Mouse (Mus musculus): ENCODE data around the gene Rere. TPM values are rescaled to one million over a fixed set of nuclear protein-coding genes. Genes with fewer than 3 reads are reported as not detected.

The Rere gene
- polyA plus RNA-seq, 1 experiment from 2014 or later: 31.9 TPM

- no peak for ATAC-seq (ENCODE audit: borderline replicate concordance, extremely low read depth, low FRiP score, low TSS enrichment)
- Histone ChIP-seq H3K27ac (no peak overlapping the region), H3K9ac (no peak overlapping the region), H3K4me1 (peaks cover 79% of the 10 kb centered on the region), H3K36me3 (no peaks in the 10 kb centered on the region), H3K27me3 (no peaks in the 10 kb centered on the region), H3K9me3 (no peaks in the 10 kb centered on the region), H3K4me2 (no peak overlapping the region), H3K4me3 (no peak overlapping the region)
- WGBS: 81% methylated on average over 2 of the region's 2 CpGs
These were observed 304.4 kb downstream of the Rere start for GRCm38 (mm10) chr4:150585800-150586199.

- Histone ChIP-seq H3K4me3 (no peak overlapping the region), H3K27me3 (no peaks in the 10 kb centered on the region), H3K4me1 (peaks cover 80% of the 10 kb centered on the region), H3K36me3 (no peaks in the 10 kb centered on the region), H3K9me3 (no peaks in the 10 kb centered on the region), H3K4me2 (no peak overlapping the region), H3K9ac (no peak overlapping the region), H3K27ac (no peak overlapping the region)
- ATAC-seq (ENCODE audit: borderline replicate concordance, extremely low read depth, low FRiP score, low TSS enrichment): no peak
- 76% methylated on average over 5 of the region's 5 CpGs for WGBS
These were observed 304.8 kb downstream of the Rere start for GRCm38 (mm10) chr4:150586275-150586674.

- 53% methylated on average over 8 of the region's 8 CpGs for WGBS
- Histone ChIP-seq H3K9me3 (no peaks in the 10 kb centered on the region), H3K4me2 (no peak overlapping the region)
These were observed 306.3 kb downstream of the Rere start for GRCm38 (mm10) chr4:150587597-150588299.

GRCm38 (mm10) chr4:150588300-150588621 lies 306.8 kb downstream of the Rere start:
- Histone ChIP-seq H3K9me3 (no peaks in the 10 kb centered on the region), H3K4me3 (no peak overlapping the region), H3K9ac (no peak overlapping the region), H3K27ac (peak overlapping the region; percentile 31; the same call in 1 of the 2 replicates), H3K36me3 (no peaks in the 10 kb centered on the region), H3K4me2 (no peak overlapping the region), H3K4me1 (peaks cover 81% of the 10 kb centered on the region), H3K27me3 (no peaks in the 10 kb centered on the region)
- WGBS: 58% methylated on average over 2 of the region's 2 CpGs
- ATAC-seq (ENCODE audit: borderline replicate concordance, extremely low read depth, low FRiP score, low TSS enrichment): no peak

More at GRCm38 (mm10) chr4:150587597-150588299, 306.3 kb downstream of the Rere start:
- no peak for ATAC-seq (ENCODE audit: borderline replicate concordance, extremely low read depth, low FRiP score, low TSS enrichment)
- H3K4me3 ChIP-seq: no peak overlapping the region
- H3K9ac ChIP-seq: no peak overlapping the region
- no peaks in the 10 kb centered on the region for H3K36me3 ChIP-seq
- peaks cover 82% of the 10 kb centered on the region for H3K4me1 ChIP-seq
- no peaks in the 10 kb centered on the region for H3K27me3 ChIP-seq
- peak overlapping the region; percentile 31; the same call in 1 of the 2 replicates for H3K27ac ChIP-seq

GRCm38 (mm10) chr4:150590621-150591282 lies 309.3 kb downstream of the Rere start:
- no peaks in the 10 kb centered on the region for H3K36me3 ChIP-seq
- no peak for ATAC-seq (ENCODE audit: borderline replicate concordance, extremely low read depth, low FRiP score, low TSS enrichment)
- peaks cover 74% of the 10 kb centered on the region for H3K4me1 ChIP-seq
- H3K9me3 ChIP-seq: no peaks in the 10 kb centered on the region
- WGBS: 44% methylated on average over 3 of the region's 3 CpGs
- no peak overlapping the region for H3K4me3 ChIP-seq
- H3K27ac ChIP-seq: peak overlapping the region; percentile 53; the same call in 1 of the 2 replicates
- H3K9ac ChIP-seq: no peak overlapping the region
- no peak overlapping the region for H3K4me2 ChIP-seq
- no peaks in the 10 kb centered on the region for H3K27me3 ChIP-seq

- Histone ChIP-seq H3K4me2 (no peak overlapping the region), H3K36me3 (no peaks in the 10 kb centered on the region), H3K4me3 (no peak overlapping the region), H3K9ac (no peak overlapping the region), H3K27ac (0 out of 2 replicates have a peak overlapping the region, but pooled peaks have one; percentile 53), H3K27me3 (no peaks in the 10 kb centered on the region), H3K4me1 (peaks cover 75% of the 10 kb centered on the region), H3K9me3 (no peaks in the 10 kb centered on the region)
- 38% methylated on average over 4 of the region's 4 CpGs for WGBS
- no peak for ATAC-seq (ENCODE audit: borderline replicate concordance, extremely low read depth, low FRiP score, low TSS enrichment)
These were observed 310.2 kb downstream of the Rere start for GRCm38 (mm10) chr4:150591602-150592001.

GRCm38 (mm10) chr4:150592087-150592486 lies 310.6 kb downstream of the Rere start:
- Histone ChIP-seq H3K9ac (no peak overlapping the region), H3K4me3 (no peak overlapping the region), H3K4me1 (peaks cover 75% of the 10 kb centered on the region), H3K4me2 (no peak overlapping the region), H3K9me3 (no peaks in the 10 kb centered on the region), H3K27ac (peak overlapping the region; percentile 25), H3K36me3 (no peaks in the 10 kb centered on the region), H3K27me3 (no peaks in the 10 kb centered on the region)
- 47% methylated on average over 6 of the region's 6 CpGs for WGBS
- peak; percentile 56; the same call in 1 of the 2 replicates for ATAC-seq (ENCODE audit: borderline replicate concordance, extremely low read depth, low FRiP score, low TSS enrichment)

GRCm38 (mm10) chr4:150593473-150594217 lies 312.2 kb downstream of the Rere start:
- peaks cover 77% of the 10 kb centered on the region for H3K4me1 ChIP-seq
- 57% methylated on average over 4 of the region's 4 CpGs for WGBS
- no peaks in the 10 kb centered on the region for H3K27me3 ChIP-seq
- H3K9ac ChIP-seq: no peak overlapping the region
- no peak for ATAC-seq (ENCODE audit: borderline replicate concordance, extremely low read depth, low FRiP score, low TSS enrichment)
- peak overlapping the region; percentile 36; the same call in 1 of the 2 replicates for H3K27ac ChIP-seq
- no peaks in the 10 kb centered on the region for H3K9me3 ChIP-seq
- H3K4me2 ChIP-seq: no peak overlapping the region
- H3K4me3 ChIP-seq: no peak overlapping the region
- no peaks in the 10 kb centered on the region for H3K36me3 ChIP-seq

- 83% methylated on average over 4 of the region's 4 CpGs for WGBS
- Histone ChIP-seq H3K4me2 (no peak overlapping the region), H3K27ac (no peak overlapping the region), H3K27me3 (no peaks in the 10 kb centered on the region), H3K36me3 (no peaks in the 10 kb centered on the region), H3K9ac (no peak overlapping the region), H3K4me3 (no peak overlapping the region), H3K4me1 (peaks cover 83% of the 10 kb centered on the region), H3K9me3 (no peaks in the 10 kb centered on the region)
- ATAC-seq (ENCODE audit: borderline replicate concordance, extremely low read depth, low FRiP score, low TSS enrichment): no peak
These were observed 312.9 kb downstream of the Rere start for GRCm38 (mm10) chr4:150594298-150594829.

GRCm38 (mm10) chr4:150595071-150595470 lies 313.6 kb downstream of the Rere start:
- H3K27me3 ChIP-seq: no peaks in the 10 kb centered on the region

GRCm38 (mm10) chr4:150595991-150596390 lies 314.5 kb downstream of the Rere start:
- Histone ChIP-seq H3K4me2 (no peak overlapping the region), H3K27me3 (no peaks in the 10 kb centered on the region), H3K9me3 (no peaks in the 10 kb centered on the region), H3K4me1 (peaks cover 80% of the 10 kb centered on the region), H3K36me3 (no peaks in the 10 kb centered on the region), H3K27ac (peak overlapping the region; percentile 8; the same call in 1 of the 2 replicates), H3K4me3 (no peak overlapping the region), H3K9ac (no peak overlapping the region)
- ATAC-seq (ENCODE audit: borderline replicate concordance, extremely low read depth, low FRiP score, low TSS enrichment): no peak
- WGBS: 60% methylated on average over 5 of the region's 5 CpGs

More at GRCm38 (mm10) chr4:150595071-150595470, 313.6 kb downstream of the Rere start:
- no peaks in the 10 kb centered on the region for H3K9me3 ChIP-seq
- WGBS: 61% methylated on average over 3 of the region's 3 CpGs
- H3K36me3 ChIP-seq: no peaks in the 10 kb centered on the region
- no peak overlapping the region for H3K4me3 ChIP-seq
- peaks cover 89% of the 10 kb centered on the region for H3K4me1 ChIP-seq
- ATAC-seq (ENCODE audit: borderline replicate concordance, extremely low read depth, low FRiP score, low TSS enrichment): no peak
- H3K27ac ChIP-seq: no peak overlapping the region
- H3K4me2 ChIP-seq: no peak overlapping the region
- no peak overlapping the region for H3K9ac ChIP-seq
